Mouse (Mus musculus) heart, postnatal 0 days (tissue): Measurements from ENCODE around the gene Abraxas1. TPM values are rescaled to one million over a fixed set of nuclear protein-coding genes. Genes with fewer than 3 reads are reported as not detected.

Experiments
- ATAC-seq: fragments of 200-750 bp; cut with Nextera tagmentation; 2 replicates; pipeline ENCODE4 v1.8.0; 2017; ENCODE audit warnings: low read depth, moderate number of reproducible peaks, moderate library complexity; ENCODE audit not compliant: insufficient read depth
- DNase-seq: peaks from one replicate; pipeline ENCODE4 v3.0.0-alpha.2; 2016; ENCODE audit warnings: low spot score
- H3K27ac ChIP-seq: fragments of 300-500 bp; sonication (generic); 2 replicates; pipeline ENCODE4 v1.5.1; 2014; ENCODE audit warnings: low read depth, mild to moderate bottlenecking
- H3K27me3 ChIP-seq: fragments of 300-500 bp; sonication (generic); 2 replicates; pipeline ENCODE4 v1.6.1; 2014; ENCODE audit warnings: low read length, mixed read lengths; ENCODE audit not compliant: control insufficient read depth, insufficient read depth
- H3K36me3 ChIP-seq: fragments of 300-500 bp; sonication (generic); replicated peaks from 2 replicates; pipeline ENCODE4 v1.6.1; 2014; ENCODE audit warnings: low read length, mixed read lengths; ENCODE audit not compliant: control insufficient read depth, insufficient read depth
- H3K4me1 ChIP-seq: fragments of 300-500 bp; sonication (generic); 2 replicates; pipeline ENCODE4 v1.6.1; 2014; ENCODE audit warnings: antibody characterized with exemption; ENCODE audit not compliant: control insufficient read depth, insufficient read depth
- H3K4me2 ChIP-seq: fragments of 300-500 bp; sonication (generic); 2 replicates; pipeline ENCODE4 v1.6.1; 2014; ENCODE audit warnings: low read depth, mild to moderate bottlenecking, low read length, moderate library complexity
- H3K4me3 ChIP-seq: fragments of 300-500 bp; sonication (generic); 2 replicates; pipeline ENCODE4 v1.5.1; 2014; ENCODE audit warnings: low read depth, low read length
- H3K9ac ChIP-seq: fragments of 300-500 bp; sonication (generic); replicated peaks from 2 replicates; pipeline ENCODE4 v1.6.1; 2014; ENCODE audit warnings: low read depth, low read length, mixed read lengths
- H3K9me3 ChIP-seq: fragments of 300-500 bp; sonication (generic); replicated peaks from 2 replicates; pipeline ENCODE4 v1.6.1; 2016; ENCODE audit warnings: low read length; ENCODE audit not compliant: control insufficient read depth
- CTCF ChIP-seq: IDR thresholded peaks from 2 replicates; pipeline ENCODE4 v1.5.1; 2016; ENCODE audit warnings: antibody characterized with exemption, control low read depth, low read depth
- EP300 ChIP-seq: IDR thresholded peaks from 2 replicates; pipeline ENCODE4 v1.6.1; 2016; ENCODE audit warnings: antibody characterized with exemption, low read depth
- whole genome bisulfite sequencing: fragments of 180-500 bp; shearing (Covaris S2); extraction: QIAGEN DNeasy Blood & Tissue Kit; methylation state at CpG from one replicate; pipeline ENCODE4 v1.1.7; 2014; 5-methylcytosine and 5-hydroxymethylcytosine counted together
- polyA plus RNA-seq: library from polyadenylated mRNA; unstranded; fragments of >200 nt; fragmentation: Nextera tagmentation; extraction: Ambion mirVana; gene quantifications from 2 replicates; pipeline ENCODE4 v1.2.1, GENCODE M21; 2015
- total RNA-seq: library from RNA; depleted of rRNA; stranded (reverse); fragments of >200 nt; gene quantifications from 2 replicates; pipeline ENCODE4 v1.2.3, GENCODE M21; 2014; ENCODE audit warnings: low replicate concordance; rRNA removed

Abraxas1 gene
- total and polyA plus RNA-seq, 2 experiments from 2014 or later: 19.5 to 28.9 TPM

- DNase-seq: no peak
- TF ChIP-seq EP300 (no peak), CTCF (no peak)
- H3K4me2 ChIP-seq: no peak overlapping the region
- H3K27me3 ChIP-seq: no peaks in the 10 kb centered on the region
- H3K27ac ChIP-seq: no peak overlapping the region
- H3K4me1 ChIP-seq: no peaks in the 10 kb centered on the region
- 78% methylated on average over 10 of the region's 10 CpGs for WGBS
- no peak overlapping the region for H3K9ac ChIP-seq
- H3K4me3 ChIP-seq: no peak overlapping the region
- no peak for ATAC-seq
- H3K36me3 ChIP-seq: peaks cover 22% of the 10 kb centered on the region
- no peaks in the 10 kb centered on the region for H3K9me3 ChIP-seq
These were observed 60.6 kb downstream of the Abraxas1 start for GRCm38 (mm10) chr5:100760049-100760663.

- WGBS: 84% methylated on average over 5 of the region's 5 CpGs
- Histone ChIP-seq H3K27me3 (no peaks in the 10 kb centered on the region), H3K9me3 (no peaks in the 10 kb centered on the region), H3K4me1 (no peaks in the 10 kb centered on the region), H3K9ac (no peak overlapping the region), H3K4me2 (no peak overlapping the region), H3K27ac (no peak overlapping the region), H3K36me3 (peaks cover 5% of the 10 kb centered on the region), H3K4me3 (no peak overlapping the region)
- DNase-seq (no peak), ATAC-seq (no peak)
- TF ChIP-seq EP300 (no peak), CTCF (no peak)
These were observed 62.6 kb downstream of the Abraxas1 start for GRCm38 (mm10) chr5:100758121-100758520.

Other genes with a start within 250 kb of the Abraxas1 start
- gene Plac8, start 248.7 kb downstream of the Abraxas1 start, total RNA-seq: 5.2 and 12.5 TPM in 2 replicates
- 2.9 and 3.2 TPM in 2 replicates for gene Plac8, start 248.7 kb downstream of the Abraxas1 start, polyA plus RNA-seq
- 146 and 167 TPM in 2 replicates for gene Coq2, start 145.8 kb downstream of the Abraxas1 start, total RNA-seq
- 68.3 and 68.5 TPM in 2 replicates for gene Coq2, start 145.8 kb downstream of the Abraxas1 start, polyA plus RNA-seq
- gene Hpse, start 101.2 kb downstream of the Abraxas1 start, total RNA-seq: 0.73 and 1.7 TPM in 2 replicates
- 0.38 and 0.63 TPM in 2 replicates for gene Hpse, start 101.2 kb downstream of the Abraxas1 start, polyA plus RNA-seq
- gene Helq, start 22.4 kb downstream of the Abraxas1 start, total RNA-seq: 0.42 and 4.4 TPM in 2 replicates
- gene Helq, start 22.4 kb downstream of the Abraxas1 start, polyA plus RNA-seq: 3.9 and 4.0 TPM in 2 replicates
- gene Mrps18c, start 22.3 kb downstream of the Abraxas1 start, total RNA-seq: 25.1 and 57.1 TPM in 2 replicates
- 195 and 202 TPM in 2 replicates for gene Mrps18c, start 22.3 kb downstream of the Abraxas1 start, polyA plus RNA-seq
- 13.5 and 21.0 TPM in 2 replicates for gene Gpat3, start 24.7 kb upstream of the Abraxas1 start, total RNA-seq
- 22.1 and 22.6 TPM in 2 replicates for gene Gpat3, start 24.7 kb upstream of the Abraxas1 start, polyA plus RNA-seq